Mouse (Mus musculus) 3134 (cell line): ENCODE data around the gene Slc22a5.
"Not testable (repeated sequence)": the region's sequence is repeated elsewhere in the genome, so short reads cannot be mapped to it uniquely, and the experiment has no call there.

Experiments used
- DNase-seq: peaks from one replicate; pipeline ENCODE4 v3.0.0-alpha.2; 2011; ENCODE audit warnings: low spot score; ENCODE audit not compliant: insufficient read length; ENCODE audit errors: extremely low read depth

Slc22a5 gene

GRCm38 (mm10) chr11:53889091-53889645 lies 2.3 kb downstream of the Slc22a5 start:
- no peak for DNase-seq

- DNase-seq: no peak
Observed at GRCm38 (mm10) chr11:53888242-53888641, 3.2 kb downstream of the Slc22a5 start.

- DNase-seq: no peak
Observed at GRCm38 (mm10) chr11:53883287-53883686, 8.2 kb downstream of the Slc22a5 start.

DNA sequence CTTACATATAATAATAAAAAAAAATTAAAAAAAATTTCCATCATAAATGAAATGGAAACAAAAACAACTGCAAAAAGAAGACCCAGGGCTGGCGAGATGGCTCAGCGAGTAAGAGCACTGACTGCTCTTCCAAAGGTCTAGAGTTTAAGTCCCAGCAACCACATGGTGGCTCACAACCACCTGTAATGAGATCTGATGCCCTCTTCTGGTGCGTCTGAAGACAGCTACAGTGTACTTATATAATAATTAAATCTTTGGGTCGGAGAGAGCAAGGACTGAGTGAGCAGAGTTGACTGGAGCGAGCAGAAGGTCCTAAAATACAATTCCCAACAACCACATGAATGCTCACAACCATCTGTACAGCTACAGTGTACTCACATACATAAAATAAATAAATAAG lies 13.4 kb downstream of the Slc22a5 start:
- DNase-seq: not testable (repeated sequence)

- no peak for DNase-seq
Observed at GRCm38 (mm10) chr11:53876488-53876887, 15.0 kb downstream of the Slc22a5 start.

- peak; percentile 14 for DNase-seq
Observed at GRCm38 (mm10) chr11:53874706-53875105, 16.8 kb downstream of the Slc22a5 start.

- not testable (repeated sequence) for DNase-seq
Observed at GRCm38 (mm10) chr11:53873909-53874704, 17.4 kb downstream of the Slc22a5 start.

DNA sequence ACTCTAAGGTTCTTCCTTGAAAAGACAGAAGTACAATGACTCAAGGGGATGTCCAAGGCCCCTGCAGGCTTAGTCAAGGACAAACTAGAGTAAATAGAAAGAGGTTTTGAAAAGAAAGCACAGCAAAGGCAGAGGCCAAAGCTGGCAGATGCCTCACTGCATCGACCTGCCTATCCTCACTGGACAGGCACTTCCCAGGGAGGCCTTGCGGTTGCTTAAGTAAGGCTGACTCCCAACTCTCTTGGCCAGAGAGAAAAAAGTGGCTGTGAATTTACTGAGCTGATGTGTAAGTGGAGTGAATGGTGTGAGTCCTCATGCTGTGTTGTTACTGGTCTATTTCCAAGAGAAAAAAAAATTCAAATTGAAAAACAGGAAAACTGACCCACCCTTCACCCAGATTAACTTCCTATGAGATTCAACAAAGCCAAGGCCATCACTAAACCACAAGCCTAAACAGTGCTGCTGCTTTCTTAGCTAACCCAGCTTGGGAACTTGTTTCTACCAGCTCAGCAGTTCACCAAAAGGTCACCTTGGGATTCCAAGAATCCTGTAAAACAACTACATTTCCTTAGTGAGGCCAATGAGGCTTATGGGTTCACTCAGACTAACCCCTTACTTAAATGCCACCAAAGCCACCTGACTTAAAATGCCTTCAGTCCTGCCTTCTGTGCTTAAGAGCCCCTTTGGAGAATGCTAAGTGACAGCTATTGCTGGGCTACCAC lies 19.5 kb downstream of the Slc22a5 start:
- no peak for DNase-seq

DNA sequence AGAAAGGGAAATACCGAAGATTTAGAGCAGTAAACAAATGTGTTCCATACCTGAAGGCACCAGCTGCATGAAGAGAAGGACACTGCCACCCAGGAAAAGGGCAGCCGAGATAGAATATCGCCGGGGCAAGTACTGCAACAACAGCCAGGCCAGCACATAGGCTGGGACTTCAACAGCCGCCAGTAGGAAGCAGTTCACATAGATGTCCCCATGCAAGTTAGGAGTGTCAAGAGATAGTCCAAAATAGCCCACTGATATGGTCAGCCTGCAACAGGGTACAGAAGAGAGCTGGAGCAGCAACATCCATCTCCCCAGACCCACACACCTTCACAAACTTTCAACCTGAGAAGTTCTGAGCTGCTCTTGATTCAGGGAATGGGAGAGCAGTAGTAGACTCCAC lies 22.3 kb downstream of the Slc22a5 start:
- DNase-seq: no peak

GRCm38 (mm10) chr11:53868323-53868722 lies 23.1 kb downstream of the Slc22a5 start:
- not testable (repeated sequence) for DNase-seq

DNA sequence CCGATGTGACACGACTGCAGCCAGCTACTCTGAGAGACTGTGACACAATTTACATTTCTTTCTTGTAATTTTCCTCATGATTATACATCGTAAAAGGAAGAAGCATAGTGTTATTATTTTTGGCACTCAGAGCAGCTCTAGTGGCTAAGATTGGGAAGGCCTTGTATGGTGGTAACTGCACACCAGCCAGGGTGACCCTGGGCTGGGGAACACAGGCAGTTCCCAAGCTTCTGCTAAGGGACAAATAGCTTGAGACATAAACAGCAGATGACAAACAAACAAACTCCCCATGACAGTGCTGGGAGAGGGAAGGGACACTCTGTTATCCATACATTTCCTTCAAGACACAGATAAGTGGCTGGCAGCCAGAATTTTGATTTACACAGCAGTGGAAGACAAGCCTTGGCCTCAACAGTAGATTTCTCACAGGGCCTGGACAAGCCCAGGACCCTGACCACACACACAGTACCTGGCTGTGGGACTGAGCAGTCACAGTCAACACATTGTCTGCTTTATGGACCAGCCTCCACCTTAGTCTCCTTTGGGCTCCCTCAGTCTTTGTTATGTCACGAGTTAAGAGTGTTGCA lies 26.6 kb downstream of the Slc22a5 start:
- not testable (repeated sequence) for DNase-seq

DNA sequence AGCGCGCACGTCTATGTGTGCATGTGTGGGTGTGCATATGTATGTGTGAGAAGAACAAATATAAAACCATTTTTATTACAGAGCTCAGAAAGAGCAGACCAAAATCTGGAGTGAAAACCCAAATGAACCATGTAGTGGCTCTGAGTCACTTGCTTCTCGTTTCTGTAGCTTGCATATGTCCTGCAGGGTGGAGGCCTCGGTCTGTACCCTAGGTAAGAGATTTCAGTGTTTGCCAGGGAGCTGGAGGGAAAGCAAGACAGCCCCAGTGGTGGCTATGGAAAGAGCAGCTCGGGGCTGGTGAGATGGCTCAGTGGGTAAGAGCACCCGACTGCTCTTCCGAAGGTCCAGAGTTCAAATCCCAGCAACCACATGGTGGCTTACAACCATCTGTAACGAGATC lies 30.5 kb downstream of the Slc22a5 start:
- DNase-seq: peak; percentile 32

GRCm38 (mm10) chr11:53858761-53859580 lies 32.5 kb downstream of the Slc22a5 start, which contains the start of gene Gm12216:
Gene Gm12216, minus strand, starts transcription at chr11:53859256.
- peak; percentile 85 for DNase-seq

DNA sequence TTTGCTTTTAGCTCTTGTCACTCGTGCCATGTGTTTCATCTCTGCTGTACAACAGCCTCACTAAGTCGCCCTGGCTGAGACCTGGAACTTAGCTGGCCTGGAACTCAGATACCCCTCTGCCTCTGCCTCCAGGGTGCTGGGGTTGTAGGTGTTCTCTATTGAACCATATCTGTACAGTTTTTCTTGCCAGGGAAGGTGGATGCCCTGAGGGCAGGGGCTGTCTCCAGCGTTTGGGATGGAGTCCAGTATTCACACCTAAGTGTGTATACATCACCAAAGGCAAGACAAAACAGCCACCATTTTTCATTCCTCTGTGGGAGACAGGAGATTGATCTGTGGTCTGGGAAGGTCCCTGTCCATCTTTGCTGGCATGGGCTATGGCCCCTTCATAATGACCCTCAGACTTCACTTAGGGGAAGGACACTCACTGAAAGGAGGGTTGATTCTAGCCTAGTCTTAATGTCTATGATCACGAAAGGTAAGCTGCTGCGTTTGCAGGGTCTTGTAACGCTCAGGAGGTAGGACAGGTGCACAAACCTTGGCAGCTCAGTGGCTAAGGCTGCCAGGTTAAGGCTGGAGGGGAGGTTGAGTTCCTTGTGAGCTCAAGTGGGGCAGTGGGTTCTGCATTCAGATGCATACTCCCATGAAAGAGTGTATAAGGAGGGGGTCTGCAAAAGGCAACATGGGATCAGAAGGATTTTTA lies 33.3 kb downstream of the Slc22a5 start:
- no peak for DNase-seq

- no peak for DNase-seq
Observed at GRCm38 (mm10) chr11:53853665-53854064, 37.8 kb downstream of the Slc22a5 start.

- DNase-seq: peak; percentile 38
Observed at GRCm38 (mm10) chr11:53851795-53852194, 39.7 kb downstream of the Slc22a5 start.

GRCm38 (mm10) chr11:53849588-53850320 lies 41.7 kb downstream of the Slc22a5 start:
- DNase-seq: peak; percentile 58

GRCm38 (mm10) chr11:53845680-53846079 lies 45.8 kb downstream of the Slc22a5 start:
- no peak for DNase-seq

- no peak for DNase-seq
Observed at GRCm38 (mm10) chr11:53843106-53843505, 48.4 kb downstream of the Slc22a5 start.
